Mouse (Mus musculus) cortical plate, adult 2 months (tissue): ENCODE results near the gene Nubp2.

ENCODE experiments used
- CTCF ChIP-seq: fragments of 200-500 bp; IDR thresholded peaks from 2 replicates; pipeline ENCODE4 v1.5.1; 2011; ENCODE audit warnings: mild to moderate bottlenecking, control low read depth, low read length; ENCODE audit not compliant: insufficient read depth; ENCODE audit errors: extremely low read depth
- POLR2A ChIP-seq: fragments of 200-500 bp; IDR thresholded peaks from 2 replicates; pipeline ENCODE4 v1.6.1; 2011; ENCODE audit warnings: mild to moderate bottlenecking, low read length, control low read depth; ENCODE audit not compliant: insufficient read depth; ENCODE audit errors: extremely low read depth

- TF ChIP-seq CTCF (no peak), POLR2A (no peak)
Measured at GRCm38 (mm10) chr17:24884391-24884790, 1.8 kb downstream of the Nubp2 start.
